Mouse (Mus musculus): ENCODE data around the gene Alyref2.

Gene Alyref2

GRCm38 (mm10) chr1:171501636-171502080, 1.6 kb upstream of the Alyref2 start:
- peak; percentile 78 for DNase-seq

DNA sequence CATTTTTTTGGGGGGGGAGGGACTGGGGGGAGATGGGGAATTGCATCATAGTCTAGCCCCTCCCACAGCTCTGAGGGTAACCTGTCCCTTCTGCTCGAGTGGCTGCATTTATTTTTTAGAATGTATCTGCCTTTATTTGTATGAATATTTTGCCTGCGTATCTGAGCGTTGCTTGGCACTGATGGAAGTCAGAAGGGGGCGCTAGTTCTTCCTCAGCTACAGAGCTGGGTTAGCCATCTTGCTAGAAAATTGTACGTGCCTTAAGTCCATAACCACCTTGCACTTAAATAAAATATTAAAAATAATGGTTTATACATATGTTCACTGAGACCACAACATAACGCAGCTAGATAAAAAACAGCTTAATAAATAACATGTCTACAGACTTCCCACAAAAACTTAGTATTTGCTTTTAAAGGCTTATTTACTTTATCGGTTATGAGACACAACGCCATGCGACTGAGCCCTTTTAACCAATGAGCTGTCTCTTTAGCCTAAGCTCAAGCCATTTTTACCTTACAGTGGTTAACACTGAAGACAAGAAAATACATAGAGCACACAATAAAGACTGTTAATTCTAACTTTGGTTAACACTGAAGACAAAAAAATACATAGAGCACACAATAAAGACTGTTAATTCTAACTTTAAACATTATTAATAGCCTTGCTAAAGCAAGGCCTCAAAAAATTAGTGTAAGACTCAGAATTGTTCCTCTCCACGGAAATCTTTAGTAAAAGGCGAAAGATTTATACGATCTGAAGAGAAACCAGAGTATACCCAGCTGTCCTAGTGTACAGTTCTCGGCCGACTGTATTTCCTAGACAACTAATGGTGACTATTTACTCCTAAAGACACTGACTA, 659 bp upstream of the Alyref2 start:
- peak; percentile 86 for DNase-seq

DNA sequence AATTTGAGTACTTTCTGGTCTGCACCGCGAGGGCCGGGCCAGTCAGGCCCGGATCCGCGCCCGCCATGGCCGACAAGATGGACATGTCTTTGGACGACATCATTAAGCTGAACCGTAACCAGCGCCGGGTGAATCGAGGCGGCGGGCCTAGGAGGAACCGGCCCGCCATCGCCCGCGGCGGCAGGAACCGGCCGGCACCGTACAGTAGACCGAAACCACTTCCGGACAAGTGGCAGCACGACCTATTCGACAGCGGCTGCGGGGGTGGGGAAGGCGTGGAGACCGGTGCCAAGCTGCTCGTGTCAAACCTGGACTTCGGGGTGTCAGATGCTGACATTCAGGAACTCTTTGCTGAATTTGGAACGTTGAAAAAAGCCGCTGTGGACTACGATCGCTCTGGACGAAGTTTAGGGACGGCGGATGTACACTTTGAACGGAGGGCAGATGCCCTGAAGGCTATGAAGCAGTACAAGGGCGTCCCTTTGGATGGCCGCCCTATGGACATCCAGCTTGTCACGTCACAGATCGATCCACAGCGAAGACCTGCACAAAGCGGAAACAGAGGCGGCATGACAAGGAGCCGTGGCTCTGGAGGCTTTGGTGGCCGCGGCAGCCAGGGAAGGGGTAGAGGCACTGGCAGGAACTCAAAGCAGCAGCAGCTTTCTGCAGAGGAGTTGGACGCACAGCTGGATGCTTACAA, 464 bp downstream of the Alyref2 start:
- DNase-seq: peak; percentile 79

GRCm38 (mm10) chr1:171504586-171504985, 1.3 kb downstream of the Alyref2 start:
- DNase-seq: peak; percentile 11

- DNase-seq: no peak
These were observed 10.0 kb downstream of the Alyref2 start for GRCm38 (mm10) chr1:171513234-171513633.

DNA sequence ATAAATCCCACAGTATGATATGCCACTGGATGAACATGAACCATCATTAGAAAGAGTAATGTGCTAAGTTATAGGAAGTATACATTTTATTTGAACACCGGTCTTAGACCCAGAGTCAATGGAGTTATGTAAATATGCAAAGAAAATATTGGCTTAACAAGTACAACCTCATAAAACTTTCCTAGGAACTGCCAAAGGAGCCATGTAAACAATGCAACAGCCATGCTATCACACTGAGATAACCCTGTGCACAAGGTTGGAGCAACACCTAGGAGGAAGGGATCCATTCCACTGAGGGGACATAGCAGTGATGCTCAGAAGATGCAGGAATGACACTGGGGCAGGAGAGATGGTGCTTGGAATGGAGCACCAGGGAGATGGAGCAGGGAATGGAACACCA, 10.5 kb downstream of the Alyref2 start:
- no peak for DNase-seq

DNA sequence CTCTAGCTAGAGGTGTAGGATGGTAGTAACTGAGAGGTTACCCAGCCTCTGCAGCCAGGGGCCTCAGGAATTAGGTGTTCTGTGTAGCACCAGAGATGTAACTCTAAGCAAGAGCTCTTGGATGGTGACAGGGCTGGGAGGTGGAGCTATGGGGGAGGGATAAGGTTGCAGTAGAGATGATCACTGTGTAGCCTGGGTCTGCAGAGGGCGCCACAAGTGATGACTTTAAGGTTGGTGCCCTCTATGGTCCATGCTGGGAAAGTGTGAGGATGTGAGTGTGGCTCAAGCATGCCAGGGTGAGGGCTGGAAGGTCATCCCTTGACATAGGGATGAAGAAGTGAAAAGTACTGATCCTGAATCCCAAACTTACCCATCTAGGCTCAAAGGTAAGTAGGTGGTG, 11.8 kb downstream of the Alyref2 start:
- DNase-seq: no peak

- no peak for DNase-seq
These were observed 12.3 kb downstream of the Alyref2 start for GRCm38 (mm10) chr1:171515557-171515956.

- DNase-seq: no peak
These were observed 28.1 kb downstream of the Alyref2 start for GRCm38 (mm10) chr1:171531367-171531766.

- no peak for DNase-seq
These were observed 29.6 kb downstream of the Alyref2 start for GRCm38 (mm10) chr1:171532830-171533229.

GRCm38 (mm10) chr1:171534557-171534956, 31.3 kb downstream of the Alyref2 start:
- no peak for DNase-seq

DNA sequence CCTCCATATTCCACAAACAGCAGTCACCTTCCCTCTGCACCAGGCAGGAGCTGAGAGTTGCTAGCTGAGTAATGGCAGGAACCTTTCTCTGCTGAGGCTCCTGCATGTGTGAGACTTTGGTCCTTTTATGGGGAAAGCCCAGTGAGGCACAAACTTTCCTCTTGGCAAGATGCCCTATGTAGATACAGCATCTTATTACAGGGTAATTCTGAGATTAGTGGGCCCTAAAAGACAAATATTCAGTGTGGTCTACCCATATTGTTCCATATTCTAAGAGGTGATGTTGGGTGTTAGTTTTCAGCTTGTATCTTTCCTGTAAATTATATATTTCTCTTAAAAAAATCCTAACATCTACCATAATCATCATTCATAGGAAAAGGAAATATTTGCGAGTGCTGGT, 31.9 kb downstream of the Alyref2 start, which contains the start of gene Itln1:
Itln1 (minus strand) TSS at position 101 of the 400 bp plus-strand sequence.
- DNase-seq: no peak

- DNase-seq: no peak
These were observed 37.4 kb downstream of the Alyref2 start for GRCm38 (mm10) chr1:171540694-171541093.

DNA sequence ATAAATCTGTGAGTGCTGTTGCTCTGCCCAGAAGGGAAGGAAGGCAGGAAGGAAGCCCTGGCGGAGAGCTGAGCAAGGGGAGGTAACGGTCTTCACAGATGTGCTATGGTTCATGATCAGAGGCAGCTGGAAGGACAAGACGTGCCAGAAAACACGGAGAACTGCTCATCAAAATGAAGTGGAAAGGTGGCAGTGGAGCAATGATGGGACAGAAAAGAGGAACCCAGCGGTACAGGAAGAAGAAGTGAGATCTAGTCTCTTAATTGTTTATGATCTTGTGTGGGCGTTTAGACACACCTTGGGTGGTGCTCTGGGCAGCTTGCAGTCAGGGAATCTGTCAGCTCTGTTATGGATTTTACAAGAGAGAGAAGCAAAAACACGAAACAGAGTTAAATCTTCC, 48.0 kb downstream of the Alyref2 start:
- no peak for DNase-seq

DNA sequence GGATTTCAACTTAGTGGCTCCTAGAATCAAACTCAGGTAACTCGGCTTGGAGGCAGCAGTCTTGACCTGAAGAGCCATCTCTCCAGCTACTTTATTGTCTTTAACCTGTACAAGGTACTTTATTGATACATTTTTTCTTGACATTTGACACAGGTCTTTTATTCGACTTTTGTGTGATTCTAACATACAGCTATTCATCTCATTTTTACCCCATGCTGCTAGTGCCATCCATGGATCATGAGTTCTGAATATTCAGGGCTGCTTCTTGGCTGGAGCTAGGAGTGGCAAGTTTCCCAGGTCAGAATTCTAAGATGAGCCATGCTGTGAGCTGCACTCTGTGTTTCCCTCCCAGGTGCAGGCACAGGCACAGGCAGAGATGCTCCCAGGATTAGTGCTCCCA, 49.0 kb downstream of the Alyref2 start:
- no peak for DNase-seq

GRCm38 (mm10) chr1:171553359-171554341, 50.4 kb downstream of the Alyref2 start:
- no peak for DNase-seq

Data from embryo, embryonic 11 days (tissue).